Mouse (Mus musculus): Measurements from ENCODE around the gene Stim2. TPM values are rescaled to one million over a fixed set of nuclear protein-coding genes. Genes with fewer than 3 reads are reported as not detected.

Stim2 gene
- total and polyA plus RNA-seq, 3 experiments = 11.7 to 18.6 TPM; not detected in 1

DNA sequence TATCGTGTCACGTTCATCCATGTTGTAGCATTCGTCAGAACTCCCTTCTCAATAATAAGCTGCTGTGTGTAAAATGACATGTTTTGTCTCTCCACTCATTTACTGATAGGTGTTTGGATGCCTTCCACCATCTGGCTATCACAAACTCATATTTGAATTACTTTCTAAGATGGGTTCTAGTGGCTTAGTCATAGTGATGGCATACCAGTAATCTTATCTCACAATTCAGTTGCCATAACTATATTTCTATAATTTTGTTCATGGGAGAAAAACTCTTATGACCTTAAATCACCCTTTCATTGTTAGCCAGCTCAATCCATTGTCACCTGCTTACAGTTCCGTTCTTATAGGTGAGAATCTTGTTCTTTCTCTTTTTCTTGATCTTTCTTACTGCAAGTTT is 14.9 kb upstream of the Stim2 start:
- Histone ChIP-seq H3K9ac (ENCODE audit: control insufficient read depth, low read depth, low read length, poor library complexity, severe bottlenecking) (no peak overlapping the region), H3K4me3 (ENCODE audit: control insufficient read depth in 1 of 2, insufficient read depth in 1 of 2, low read depth in 2 of 2, low read length in 2 of 2) (peak overlapping the region in 1 of 2 experiments; percentile 53; a peak in 2 of 4 replicates), H3K27ac (ENCODE audit: control insufficient read depth, low read depth, low read length) (no peak overlapping the region), H3K4me1 (ENCODE audit: control insufficient read depth in 1 of 2, insufficient read depth in 2 of 2, low read length in 2 of 2) (peaks cover 0 to 16% of the 10 kb centered on the region in 2 experiments; a peak in 2 of 4 replicates), H3K9me3 (replicated peaks; ENCODE audit: insufficient read depth, low read length) (no peaks in the 10 kb centered on the region), H3K36me3 (ENCODE audit: control insufficient read depth in 1 of 2, insufficient read depth in 2 of 2, low read length in 2 of 2) (peaks cover 0 to 7% of the 10 kb centered on the region in 2 experiments; a peak in 2 of 4 replicates), H3K79me2 (ENCODE audit: control insufficient read depth, insufficient read depth, low read length, poor library complexity) (no peaks in the 10 kb centered on the region), H3K27me3 (ENCODE audit: control insufficient read depth in 1 of 2, insufficient read depth in 2 of 2, low read length in 2 of 2) (no peaks in the 10 kb centered on the region)
- DNase-seq (ENCODE audit: low read depth, low spot score) = peak; percentile 28
- no peak for TF ChIP-seq ZC3H11A (IDR thresholded peaks at IDR 0.05; ENCODE audit: low read depth, low read length)
- no peak for TF ChIP-seq POLR2AphosphoS5 (IDR thresholded peaks at IDR 0.05; ENCODE audit: borderline replicate concordance, low read depth, low read length)
- TF ChIP-seq TCF12 (IDR thresholded peaks at IDR 0.05; ENCODE audit: low read depth, low read length) = peak; percentile 41; the same call in 1 of the 2 replicates
- peak; percentile 71 to 73 for TF ChIP-seq EP300 (IDR thresholded peaks at IDR 0.05; ENCODE audit: low read depth in 1 of 2, low read length in 2 of 2)
- peak; percentile 23; the same call in 1 of the 2 replicates for TF ChIP-seq GATA1 (IDR thresholded peaks at IDR 0.05; ENCODE audit: low read depth, low read length)
- peak; percentile 73 for TF ChIP-seq ETS1 (IDR thresholded peaks at IDR 0.05; ENCODE audit: low read depth, low read length)

DNA sequence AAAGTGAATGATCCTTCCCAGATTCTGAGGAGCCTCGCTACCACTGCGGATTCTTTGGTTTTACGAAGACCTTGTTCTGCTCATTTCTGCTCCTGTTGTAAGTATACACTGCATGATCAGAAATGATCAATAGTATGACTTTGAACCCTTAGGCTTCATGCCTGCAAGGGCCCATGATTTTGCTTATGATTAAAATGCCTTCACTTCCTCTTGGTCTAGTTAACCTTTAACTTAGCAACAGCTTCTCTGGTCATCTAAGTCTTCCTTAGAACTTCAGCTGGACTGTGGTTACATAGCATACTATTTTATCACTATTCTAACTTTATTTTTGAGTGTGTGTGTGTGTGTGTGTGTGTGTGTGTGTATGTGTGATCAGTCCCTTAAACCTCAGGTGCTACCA is 12.7 kb upstream of the Stim2 start:
- no peaks in the 10 kb centered on the region for H3K9me3 ChIP-seq (replicated peaks; ENCODE audit: insufficient read depth, low read length)
- H3K79me2 ChIP-seq (ENCODE audit: control insufficient read depth, insufficient read depth, low read length, poor library complexity) = no peaks in the 10 kb centered on the region
- peaks cover 0 to 7% of the 10 kb centered on the region in 2 experiments; a peak in 2 of 4 replicates for H3K36me3 ChIP-seq (ENCODE audit: control insufficient read depth in 1 of 2, insufficient read depth in 2 of 2, low read length in 2 of 2)
- no peak overlapping the region for H3K27ac ChIP-seq (ENCODE audit: control insufficient read depth, low read depth, low read length)
- no peak overlapping the region for H3K9ac ChIP-seq (ENCODE audit: control insufficient read depth, low read depth, low read length, poor library complexity, severe bottlenecking)
- H3K27me3 ChIP-seq (ENCODE audit: control insufficient read depth in 1 of 2, insufficient read depth in 2 of 2, low read length in 2 of 2) = no peaks in the 10 kb centered on the region
- TF ChIP-seq ZKSCAN1 (IDR thresholded peaks at IDR 0.05; ENCODE audit: low read depth, low read length) = no peak
- no peak for TF ChIP-seq NELFE (IDR thresholded peaks at IDR 0.05; ENCODE audit: low read depth, low read length)
- no peak for TF ChIP-seq BHLHE40 (IDR thresholded peaks at IDR 0.05; ENCODE audit: borderline replicate concordance, low read depth, low read length)
- TF ChIP-seq MYC (IDR thresholded peaks at IDR 0.05; ENCODE audit: low read depth, low read length) = no peak
- TF ChIP-seq MYB (IDR thresholded peaks at IDR 0.05; ENCODE audit: low read depth, low read length) = no peak
- no peak for TF ChIP-seq MXI1 (IDR thresholded peaks at IDR 0.05; ENCODE audit: low read depth, low read length)
- TF ChIP-seq USF2 (IDR thresholded peaks at IDR 0.05; ENCODE audit: borderline replicate concordance in 1 of 2, insufficient read depth in 1 of 2, low read depth in 1 of 2, low read length in 2 of 2) = no peak
- TF ChIP-seq ZMIZ1 (IDR thresholded peaks at IDR 0.05; ENCODE audit: low read depth, low read length) = no peak
- TF ChIP-seq SIN3A (IDR thresholded peaks at IDR 0.05; ENCODE audit: low read length) = no peak
- no peak for TF ChIP-seq UBTF (IDR thresholded peaks at IDR 0.05; ENCODE audit: borderline replicate concordance, insufficient read depth, low read depth, low read length)
- no peak for TF ChIP-seq ZNF384 (IDR thresholded peaks at IDR 0.05; ENCODE audit: low read depth, low read length)
- no peak for TF ChIP-seq ETS1 (IDR thresholded peaks at IDR 0.05; ENCODE audit: low read depth, low read length)
- H3K4me1 ChIP-seq (ENCODE audit: control insufficient read depth in 1 of 2, insufficient read depth in 2 of 2, low read length in 2 of 2) = peaks cover 0 to 16% of the 10 kb centered on the region in 2 experiments; a peak in 2 of 4 replicates
- DNase-seq (ENCODE audit: low read depth, low spot score) = no peak
- no peak overlapping the region for H3K4me3 ChIP-seq (ENCODE audit: control insufficient read depth in 1 of 2, insufficient read depth in 1 of 2, low read depth in 2 of 2, low read length in 2 of 2)

Measured in MEL (cell line).